Mouse (Mus musculus) forebrain, embryonic 10.5 days (tissue): ENCODE measurements around the gene Map3k3. TPM values are rescaled to one million over a fixed set of nuclear protein-coding genes. Genes with fewer than 3 reads are reported as not detected.
A peak's percentile ranks its signal among the peaks of the same experiment; 100 is the strongest.
"Not testable (repeated sequence)": the region's sequence is repeated elsewhere in the genome, so short reads cannot be mapped to it uniquely, and the experiment has no call there.

ENCODE experiments used
- DNase-seq: peaks from one replicate; pipeline ENCODE4 v3.0.0-alpha.2; 2017; ENCODE audit warnings: low spot score; ENCODE audit errors: extremely low spot score
- H3K27ac ChIP-seq: fragments of 300-500 bp; sonication (generic); 2 replicates; pipeline ENCODE4 v1.5.1; 2016; ENCODE audit warnings: mild to moderate bottlenecking
- H3K27me3 ChIP-seq: fragments of 300-500 bp; sonication (generic); 2 replicates; pipeline ENCODE4 v1.6.1; 2016; ENCODE audit warnings: mild to moderate bottlenecking; ENCODE audit not compliant: poor library complexity, severe bottlenecking
- H3K36me3 ChIP-seq: fragments of 300-500 bp; sonication (generic); replicated peaks from 2 replicates; pipeline ENCODE4 v1.6.1; 2016; ENCODE audit warnings: mild to moderate bottlenecking, moderate library complexity
- H3K4me1 ChIP-seq: fragments of 300-500 bp; sonication (generic); 2 replicates; pipeline ENCODE4 v1.6.1; 2016
- H3K4me3 ChIP-seq: fragments of 300-500 bp; sonication (generic); 2 replicates; pipeline ENCODE4 v1.5.1; 2016; ENCODE audit warnings: mild to moderate bottlenecking, moderate library complexity
- H3K9me3 ChIP-seq: fragments of 300-500 bp; sonication (generic); 2 replicates; pipeline ENCODE4 v1.6.1; 2016; ENCODE audit warnings: mild to moderate bottlenecking, moderate library complexity
- WGBS: fragments of 180-500 bp; shearing (Covaris S2); methylation state at CpG from one replicate; pipeline ENCODE4 v1.1.7; 2016; 5-methylcytosine and 5-hydroxymethylcytosine counted together
- polyA plus RNA-seq: library from polyadenylated mRNA; unstranded; fragments of >200 nt; fragmentation: Nextera tagmentation; extraction: Ambion mirVana; gene quantifications from 2 replicates; pipeline ENCODE4 v1.2.1, GENCODE M21; 2016

Map3k3 gene
- polyA plus RNA-seq, 1 experiment from 2014 or later, result 16.1 TPM

GRCm38 (mm10) chr11:106192657-106193370 is 108.4 kb downstream of the Map3k3 start:
- peak overlapping the region; percentile 88 for H3K27ac ChIP-seq
- peak overlapping the region; percentile 68 for H3K4me3 ChIP-seq
- H3K4me1 ChIP-seq, result peaks cover 21% of the 10 kb centered on the region
- H3K9me3 ChIP-seq, result no peaks in the 10 kb centered on the region
- 12% methylated on average over 19 of the region's 19 CpGs for WGBS
- DNase-seq, result no peak
- no peaks in the 10 kb centered on the region for H3K27me3 ChIP-seq
- H3K36me3 ChIP-seq, result peaks cover 17% of the 10 kb centered on the region

- Histone ChIP-seq H3K36me3 (peaks cover 24% of the 10 kb centered on the region), H3K9me3 (no peaks in the 10 kb centered on the region), H3K27ac (peak overlapping the region; percentile 88), H3K4me3 (peak overlapping the region; percentile 68), H3K4me1 (peaks cover 21% of the 10 kb centered on the region), H3K27me3 (no peaks in the 10 kb centered on the region)
- DNase-seq, result peak; percentile 98
- under 1% methylated on average over 44 of the region's 44 CpGs for WGBS
Measured at GRCm38 (mm10) chr11:106193371-106194154, 109.2 kb downstream of the Map3k3 start.

- Histone ChIP-seq H3K9me3 (no peaks in the 10 kb centered on the region), H3K27me3 (no peaks in the 10 kb centered on the region), H3K4me3 (peak overlapping the region; percentile 68), H3K36me3 (peaks cover 30% of the 10 kb centered on the region), H3K27ac (peak overlapping the region; percentile 88), H3K4me1 (peaks cover 21% of the 10 kb centered on the region)
- 34% methylated on average over 3 of the region's 3 CpGs for WGBS
- DNase-seq, result no peak
Measured at GRCm38 (mm10) chr11:106194155-106194541, 109.7 kb downstream of the Map3k3 start.

- Histone ChIP-seq H3K4me1 (peaks cover 21% of the 10 kb centered on the region), H3K36me3 (peaks cover 34% of the 10 kb centered on the region), H3K9me3 (no peaks in the 10 kb centered on the region), H3K27me3 (no peaks in the 10 kb centered on the region), H3K27ac (no peak overlapping the region), H3K4me3 (no peak overlapping the region)
- DNase-seq, result no peak
- 95% methylated on average over 7 of the region's 7 CpGs for WGBS
Measured at GRCm38 (mm10) chr11:106194891-106195290, 110.5 kb downstream of the Map3k3 start.

GRCm38 (mm10) chr11:106195341-106195740 is 110.9 kb downstream of the Map3k3 start:
- Histone ChIP-seq H3K4me1 (peaks cover 21% of the 10 kb centered on the region), H3K4me3 (no peak overlapping the region), H3K36me3 (peaks cover 38% of the 10 kb centered on the region), H3K27me3 (no peaks in the 10 kb centered on the region), H3K9me3 (no peaks in the 10 kb centered on the region), H3K27ac (no peak overlapping the region)
- DNase-seq, result no peak

GRCm38 (mm10) chr11:106198277-106198676 is 113.9 kb downstream of the Map3k3 start:
- no peak for DNase-seq
- Histone ChIP-seq H3K4me1 (peaks cover 9% of the 10 kb centered on the region), H3K27ac (no peak overlapping the region), H3K36me3 (peaks cover 68% of the 10 kb centered on the region), H3K4me3 (no peak overlapping the region), H3K27me3 (no peaks in the 10 kb centered on the region), H3K9me3 (no peaks in the 10 kb centered on the region)
- WGBS, result 93% methylated on average over 4 of the region's 4 CpGs

- not testable (repeated sequence) for H3K27ac ChIP-seq, H3K9me3 ChIP-seq, H3K4me3 ChIP-seq, DNase-seq, H3K27me3 ChIP-seq, H3K4me1 ChIP-seq
- WGBS, result 92% methylated on average over 7 of the region's 7 CpGs
- H3K36me3 ChIP-seq, result peaks cover 85% of the 10 kb centered on the region
Measured at GRCm38 (mm10) chr11:106199997-106200396, 115.6 kb downstream of the Map3k3 start.

- H3K4me3 ChIP-seq, result no peak overlapping the region
- no peak for DNase-seq
- no peaks in the 10 kb centered on the region for H3K27me3 ChIP-seq
- H3K36me3 ChIP-seq, result peaks cover 92% of the 10 kb centered on the region
- H3K4me1 ChIP-seq, result no peaks in the 10 kb centered on the region
- no peaks in the 10 kb centered on the region for H3K9me3 ChIP-seq
- WGBS, result 88% methylated on average over 6 of the region's 6 CpGs
- H3K27ac ChIP-seq, result no peak overlapping the region
Measured at GRCm38 (mm10) chr11:106200756-106201155, 116.3 kb downstream of the Map3k3 start.

- H3K27me3 ChIP-seq, result no peaks in the 10 kb centered on the region
- H3K9me3 ChIP-seq, result no peaks in the 10 kb centered on the region
- DNase-seq, result no peak
- WGBS, result 94% methylated on average over 19 of the region's 19 CpGs
- H3K4me3 ChIP-seq, result no peak overlapping the region
- no peaks in the 10 kb centered on the region for H3K4me1 ChIP-seq
- no peak overlapping the region for H3K27ac ChIP-seq
- H3K36me3 ChIP-seq, result peaks cover 96% of the 10 kb centered on the region
Measured at GRCm38 (mm10) chr11:106201337-106202122, 117.1 kb downstream of the Map3k3 start.

GRCm38 (mm10) chr11:106202123-106202465 is 117.7 kb downstream of the Map3k3 start, which contains the start of gene Strada:
TSS of gene Strada (minus strand) at chr11:106202168.
- Histone ChIP-seq H3K4me3 (no peak within 1 kb of the TSS), H3K36me3 (peaks cover 96% of the 10 kb centered on the region), H3K27ac (no peak within 1 kb of the TSS), H3K9me3 (no peaks in the 10 kb centered on the region), H3K27me3 (no peaks in the 10 kb centered on the region), H3K4me1 (no peaks in the 10 kb centered on the region)
- 88% methylated on average over 5 of the region's 5 CpGs for WGBS
- no peak for DNase-seq
